Mouse (Mus musculus) liver, adult (tissue): ENCODE results near the gene Pigyl.

Source experiments
- GATA4 ChIP-seq: IDR thresholded peaks from 2 replicates; pipeline ENCODE4 v1.6.1; 2014; ENCODE audit warnings: mild to moderate bottlenecking, low read length; ENCODE audit not compliant: insufficient replicate concordance

Gene Pigyl

DNA sequence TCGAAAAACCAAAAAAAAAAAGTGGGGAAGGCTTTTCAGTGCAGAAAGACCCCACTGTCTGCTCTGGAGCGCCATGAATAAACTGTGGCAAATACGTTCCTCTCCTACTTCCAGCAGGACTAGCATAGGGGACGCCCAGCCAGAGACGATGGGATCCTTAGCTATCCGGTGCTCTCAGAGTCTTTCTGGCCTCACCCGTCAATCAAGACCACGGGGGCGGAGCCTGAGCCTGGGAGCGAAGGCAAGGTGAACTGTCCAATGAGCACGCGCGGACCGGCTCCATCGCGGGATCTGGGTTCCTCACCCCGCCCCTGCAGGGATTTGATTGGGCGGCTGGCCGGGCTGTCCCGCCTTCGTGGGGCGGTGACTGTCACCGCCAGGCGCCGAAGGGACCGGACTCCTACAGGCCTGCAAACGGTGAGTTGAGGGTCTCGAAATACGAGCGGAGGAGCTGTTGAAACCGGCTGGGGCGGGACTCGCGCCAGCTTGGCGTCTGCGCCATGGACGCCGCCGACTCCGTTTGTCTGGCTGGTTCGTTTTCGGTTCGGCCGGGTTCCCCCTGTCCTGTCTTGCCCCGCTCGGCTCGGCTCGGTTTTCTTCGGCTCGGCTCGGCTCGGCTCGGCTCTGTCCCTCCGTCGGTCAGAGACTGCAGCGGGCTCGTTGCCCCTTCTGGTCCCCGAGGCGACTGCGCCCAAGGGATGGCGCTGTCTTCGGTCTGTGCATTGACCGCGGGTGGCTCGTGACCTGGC, at the start of gene Pigyl:
TSS of gene Pigyl (plus strand) at position 350 of the 749 bp plus-strand sequence.
- TF ChIP-seq GATA4: no peak; the same call in 1 of the 2 replicates

DNA sequence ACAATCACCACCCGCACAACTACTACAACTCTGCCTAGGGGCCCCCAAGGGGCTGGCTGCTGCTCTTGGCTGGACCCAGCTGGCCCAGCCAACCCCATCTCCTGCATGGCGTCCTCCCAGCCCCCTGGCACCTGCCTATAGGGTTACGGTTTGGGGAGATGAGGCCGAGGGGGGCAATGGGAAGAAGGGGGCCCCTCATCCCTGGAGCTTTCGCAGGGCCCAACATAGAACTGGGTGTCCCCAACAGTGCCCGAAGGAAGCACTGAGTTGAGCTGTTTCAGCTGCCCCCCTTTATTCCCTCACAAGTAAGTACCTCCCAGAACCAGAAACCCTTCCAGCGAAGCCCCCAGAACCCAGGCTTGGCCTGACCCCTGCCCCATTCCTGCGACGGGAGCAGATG, 48.5 kb upstream of the Pigyl start:
- no peak for TF ChIP-seq GATA4

GRCm38 (mm10) chr9:22115635-22116034, 41.0 kb upstream of the Pigyl start:
- no peak for TF ChIP-seq GATA4

DNA sequence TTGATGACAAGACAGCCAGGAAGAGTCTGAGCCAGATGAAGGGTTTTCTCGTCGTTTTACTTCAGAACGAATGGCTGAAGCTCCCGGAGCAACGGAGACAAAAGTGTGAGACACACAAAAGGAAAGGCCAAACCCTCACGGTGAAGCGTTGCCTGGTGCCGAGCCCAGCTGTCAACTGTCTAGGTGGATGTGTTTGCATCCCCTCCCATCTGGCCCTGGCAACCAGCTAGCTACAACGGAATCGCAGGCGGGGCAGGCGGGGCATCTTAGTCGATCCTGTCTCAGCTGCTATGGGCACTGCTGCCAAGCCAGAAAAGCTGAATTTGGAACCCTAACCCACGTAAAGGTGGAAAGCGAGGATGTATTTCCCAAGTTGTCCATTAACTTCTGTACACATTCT, 40.6 kb upstream of the Pigyl start:
- TF ChIP-seq GATA4: no peak

DNA sequence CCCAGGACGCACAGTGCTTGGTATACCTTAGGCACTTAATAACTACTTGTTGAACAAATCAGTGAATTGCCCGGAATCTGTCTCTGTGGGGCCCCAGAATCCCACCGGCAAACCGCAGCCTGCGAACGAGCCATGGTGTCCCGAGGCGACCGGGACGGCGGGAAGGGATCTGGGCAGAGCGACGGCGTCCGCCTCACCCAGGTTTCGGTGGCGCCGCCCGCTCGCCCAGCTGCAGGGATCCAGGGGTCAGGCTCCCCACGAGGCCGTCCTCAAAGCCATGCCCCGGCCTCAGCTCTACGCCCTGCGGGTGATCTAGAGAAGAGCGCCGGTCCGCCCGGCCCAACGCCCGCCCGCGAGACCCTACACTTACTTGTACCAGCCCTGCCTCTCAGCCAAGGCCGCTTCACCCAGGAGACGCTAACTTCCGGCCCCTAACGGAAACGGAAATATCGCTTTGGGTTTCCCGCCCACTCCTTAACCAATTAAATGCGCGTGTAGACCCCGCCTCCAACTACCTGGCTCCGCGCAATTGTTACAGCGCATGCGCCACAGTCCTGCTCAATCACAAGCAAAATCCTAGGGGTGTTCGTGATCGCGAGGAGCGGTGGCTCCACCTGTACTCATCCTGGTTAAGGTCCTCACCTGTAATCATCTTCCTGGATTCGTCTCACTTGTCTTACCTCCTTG, 39.8 kb upstream of the Pigyl start, which contains the start of gene Elof1:
TSS of gene Elof1 (minus strand) at position 433 of the 687 bp plus-strand sequence.
- no peak for TF ChIP-seq GATA4

DNA sequence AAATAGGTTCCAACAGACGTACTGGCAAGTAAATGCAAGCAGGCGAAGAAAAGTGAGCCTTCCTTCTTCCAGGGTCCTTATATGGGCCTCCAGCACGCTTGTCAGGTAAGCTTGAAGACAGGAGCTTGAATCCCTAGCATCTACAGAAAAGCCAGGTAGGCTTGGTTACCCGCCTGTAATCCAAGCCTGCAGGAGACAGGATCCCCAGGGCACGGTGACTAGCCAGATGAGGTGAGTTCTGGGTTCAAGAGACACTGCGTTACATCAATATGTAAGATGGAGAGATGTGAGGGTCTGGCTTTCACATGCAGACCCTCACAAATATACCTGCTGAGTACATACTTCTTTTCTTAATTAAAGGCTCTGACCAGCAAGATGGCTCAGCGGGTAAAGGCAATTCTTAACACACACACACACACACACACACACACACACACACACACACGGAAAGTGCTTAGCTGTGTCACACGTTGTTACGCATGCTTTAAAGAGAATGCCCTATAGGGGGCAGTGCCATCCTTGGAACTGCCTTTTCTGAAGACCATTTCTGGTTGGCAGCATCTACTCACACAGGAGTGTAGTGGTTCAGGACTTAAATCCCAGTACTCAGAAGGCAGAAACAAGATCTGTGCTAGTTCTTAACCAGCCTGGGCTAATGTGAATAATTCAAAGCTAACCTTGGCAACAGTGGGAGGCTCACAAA, 38.7 kb upstream of the Pigyl start:
- TF ChIP-seq GATA4: no peak

GRCm38 (mm10) chr9:22119543-22119942, 37.1 kb upstream of the Pigyl start:
- no peak for TF ChIP-seq GATA4

GRCm38 (mm10) chr9:22121545-22121944, 35.1 kb upstream of the Pigyl start:
- TF ChIP-seq GATA4: no peak

DNA sequence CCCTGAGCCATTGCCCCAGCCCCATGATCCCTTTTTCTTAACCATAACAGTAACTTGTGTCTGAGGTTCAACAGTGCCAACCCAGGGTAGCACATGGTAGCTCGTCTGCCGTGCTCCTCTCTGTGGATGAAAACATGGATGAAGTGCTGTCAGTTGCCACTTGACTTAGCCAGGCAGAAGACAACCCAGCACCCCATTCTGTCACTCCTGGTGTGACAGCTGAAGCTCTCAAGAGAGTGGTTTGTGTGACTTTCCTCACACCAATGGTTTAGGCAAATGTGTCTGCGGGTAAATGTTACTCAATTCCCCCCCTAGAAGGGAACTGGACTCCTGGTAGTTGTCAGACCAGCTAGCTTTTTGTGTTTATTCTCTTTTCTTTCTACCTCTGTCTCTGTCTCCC, 34.6 kb upstream of the Pigyl start:
- TF ChIP-seq GATA4: no peak

DNA sequence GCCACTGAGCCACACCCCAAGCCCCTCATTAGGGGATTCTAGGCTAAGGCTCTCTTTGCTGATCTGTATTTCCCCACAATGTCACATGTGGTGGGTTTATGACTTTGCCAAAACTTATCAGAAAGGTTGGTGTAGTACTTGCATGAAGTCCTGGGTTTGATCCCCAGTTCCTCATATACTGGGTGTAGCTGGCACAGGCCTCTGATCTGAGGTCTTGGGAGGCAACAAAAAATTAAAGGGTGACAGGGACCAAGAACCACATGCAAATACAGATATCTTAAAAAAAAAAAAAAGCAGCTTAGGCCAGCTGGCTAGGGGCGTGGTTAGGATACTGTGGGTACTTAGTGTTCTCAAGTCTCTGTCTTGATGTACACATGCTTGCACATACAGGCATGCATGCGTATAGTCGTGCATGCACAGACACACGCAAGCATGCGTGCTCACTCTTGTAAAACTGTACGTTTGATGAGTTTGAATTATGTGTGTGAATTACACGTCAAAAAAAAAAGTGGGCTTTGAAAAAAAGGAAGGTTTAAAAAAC, 33.5 kb upstream of the Pigyl start:
- TF ChIP-seq GATA4: no peak

GRCm38 (mm10) chr9:22124169-22124568, 32.5 kb upstream of the Pigyl start:
- no peak for TF ChIP-seq GATA4

- no peak for TF ChIP-seq GATA4
Observed at GRCm38 (mm10) chr9:22125246-22126027, 31.2 kb upstream of the Pigyl start.

- TF ChIP-seq GATA4: no peak
Observed at GRCm38 (mm10) chr9:22131226-22131981, 25.2 kb upstream of the Pigyl start.

GRCm38 (mm10) chr9:22132220-22132619, 24.4 kb upstream of the Pigyl start:
- TF ChIP-seq GATA4: no peak

DNA sequence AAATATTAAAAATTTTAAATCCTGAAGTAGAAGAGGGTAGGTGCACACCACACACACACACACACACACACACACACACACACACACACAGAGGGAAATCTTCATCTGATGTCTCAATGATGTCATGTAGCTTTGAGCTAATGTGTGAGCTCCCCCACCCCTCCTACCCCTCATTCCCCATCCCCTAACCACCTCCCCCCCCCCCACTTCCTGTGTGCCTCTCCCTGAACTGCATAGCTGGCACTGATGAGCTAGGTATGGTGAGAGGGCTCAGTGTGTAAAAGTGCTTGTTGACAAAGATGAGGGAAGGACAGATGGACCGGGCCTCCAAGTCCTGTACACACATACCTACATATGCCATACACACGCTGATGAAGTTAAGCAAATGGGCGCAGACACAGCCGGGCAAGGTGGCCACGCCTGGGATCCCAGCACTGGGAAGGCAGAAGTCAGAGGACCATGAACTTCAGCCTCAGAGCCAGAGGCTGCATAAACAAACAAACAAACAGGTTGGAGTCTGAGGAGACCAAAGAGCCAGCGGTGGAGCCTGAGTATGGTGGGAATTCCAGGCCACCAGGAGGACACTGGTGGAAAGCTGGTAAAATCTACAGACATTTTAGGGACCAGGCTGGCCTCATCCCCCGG, 22.3 kb upstream of the Pigyl start:
- no peak for TF ChIP-seq GATA4
